Mouse (Mus musculus) cortical plate, adult 2 months (tissue): ENCODE results near the gene Gm21870.
"Not testable (repeated sequence)": the region's sequence is repeated elsewhere in the genome, so short reads cannot be mapped to it uniquely, and the experiment has no call there.

Source experiments
- CTCF ChIP-seq: fragments of 200-500 bp; IDR thresholded peaks from 2 replicates; pipeline ENCODE4 v1.5.1; 2011; ENCODE audit warnings: mild to moderate bottlenecking, control low read depth, low read length; ENCODE audit not compliant: insufficient read depth; ENCODE audit errors: extremely low read depth
- POLR2A ChIP-seq: fragments of 200-500 bp; IDR thresholded peaks from 2 replicates; pipeline ENCODE4 v1.6.1; 2011; ENCODE audit warnings: mild to moderate bottlenecking, low read length, control low read depth; ENCODE audit not compliant: insufficient read depth; ENCODE audit errors: extremely low read depth

DNA sequence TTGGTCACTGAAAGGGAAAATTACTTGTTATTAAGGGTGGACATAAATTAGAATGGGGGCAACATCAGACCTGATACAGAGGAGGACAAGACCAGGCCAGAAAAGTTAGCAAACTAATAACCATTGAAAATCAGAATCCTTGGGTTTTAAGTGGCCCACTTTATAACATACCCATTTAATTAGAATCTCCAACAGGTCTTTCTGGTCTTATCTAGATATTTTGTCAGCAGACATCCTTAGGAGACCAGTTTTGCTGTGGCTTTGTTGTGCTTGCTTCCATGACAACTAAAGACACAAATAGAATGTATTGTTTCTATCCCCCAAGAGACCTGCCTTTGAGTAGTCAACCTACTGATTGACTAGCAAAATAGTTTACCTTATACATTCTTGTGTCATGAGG, at the start of gene Gm21870:
- TF ChIP-seq CTCF, POLR2A: not testable (repeated sequence)
